Mouse (Mus musculus) MEL (cell line): ENCODE data around the gene Hoxc4. TPM values are rescaled to one million over a fixed set of nuclear protein-coding genes. Genes with fewer than 3 reads are reported as not detected.

Experiments
- DNase-seq: peaks from one replicate; pipeline ENCODE4 v3.0.0; 2011; ENCODE audit warnings: low read depth, low spot score
- H3K27ac ChIP-seq: 2 replicates; pipeline ENCODE4 v1.5.1; 2012; ENCODE audit warnings: low read depth, mild to moderate bottlenecking, control low read depth, low read length, moderate library complexity; ENCODE audit not compliant: control insufficient read depth
- H3K27me3 ChIP-seq, 2 experiments: fragments of 150-350 bp in 1 of 2; sonication (generic) in 1 of 2; 2 replicates each; pipeline ENCODE4 v1.6.1; 2012; ENCODE audit warnings: low read length in 2 of 2, mild to moderate bottlenecking in 2 of 2, improper control_type of control experiment in 1 of 2, moderate library complexity in 1 of 2; ENCODE audit not compliant: insufficient read depth in 2 of 2, control insufficient read depth in 1 of 2
- H3K36me3 ChIP-seq, 2 experiments: 2 replicates each; pipeline ENCODE4 v1.6.1; 2012 to 2014; ENCODE audit warnings: low read length in 2 of 2, improper control_type of control experiment in 1 of 2, inconsistent platforms in 1 of 2, mild to moderate bottlenecking in 1 of 2; ENCODE audit not compliant: insufficient read depth in 2 of 2, control insufficient read depth in 1 of 2
- H3K4me1 ChIP-seq, 2 experiments: fragments of 150-350 bp in 1 of 2; sonication (generic) in 1 of 2; 2 replicates each; pipeline ENCODE4 v1.6.1; 2012; ENCODE audit warnings: low read length in 2 of 2, improper control_type of control experiment in 1 of 2, mild to moderate bottlenecking in 1 of 2; ENCODE audit not compliant: insufficient read depth in 2 of 2, control insufficient read depth in 1 of 2
- H3K4me3 ChIP-seq, 2 experiments: fragments of 150-350 bp in 1 of 2; sonication (generic) in 1 of 2; 2 replicates each; pipeline ENCODE4 v1.5.1; 2012; ENCODE audit warnings: low read depth in 2 of 2, low read length in 2 of 2, mild to moderate bottlenecking in 2 of 2, moderate library complexity in 2 of 2, control low read depth in 1 of 2, improper control_type of control experiment in 1 of 2; ENCODE audit not compliant: control insufficient read depth in 1 of 2, insufficient read depth in 1 of 2
- H3K79me2 ChIP-seq: 2 replicates; pipeline ENCODE4 v1.6.1; 2012; ENCODE audit warnings: mild to moderate bottlenecking, low read length, moderate library complexity; ENCODE audit not compliant: control insufficient read depth, poor library complexity, insufficient read depth
- H3K9ac ChIP-seq: 2 replicates; pipeline ENCODE4 v1.6.1; 2012; ENCODE audit warnings: low read depth, mild to moderate bottlenecking, control low read depth, low read length, moderate library complexity; ENCODE audit not compliant: control insufficient read depth, poor library complexity, severe bottlenecking
- H3K9me3 ChIP-seq: fragments of 150-350 bp; sonication (generic); replicated peaks from 2 replicates; pipeline ENCODE4 v1.6.1; 2012; ENCODE audit warnings: mild to moderate bottlenecking, low read length, improper control_type of control experiment, moderate library complexity; ENCODE audit not compliant: insufficient read depth
- CHD1 ChIP-seq: IDR thresholded peaks from 2 replicates; pipeline ENCODE4 v1.6.1; 2012; ENCODE audit warnings: low read depth, mild to moderate bottlenecking, inconsistent platforms, low read length, improper control_type of control experiment
- CHD2 ChIP-seq: IDR thresholded peaks from 2 replicates; pipeline ENCODE4 v1.6.1; 2011; ENCODE audit warnings: low read length, improper control_type of control experiment
- CTCF ChIP-seq, 3 experiments: IDR thresholded peaks in 2 of 3; conservative IDR thresholded peaks in 1 of 3; 2 replicates each; pipeline ENCODE4 v1.5.1; 2011 to 2012; ENCODE audit warnings: low read length in 3 of 3, low read depth in 2 of 3, mild to moderate bottlenecking in 2 of 3, improper control_type of control experiment in 1 of 3, inconsistent platforms in 1 of 3, mixed read lengths in 1 of 3, moderate library complexity in 1 of 3; ENCODE audit not compliant: control insufficient read depth in 1 of 3, insufficient read depth in 1 of 3, poor library complexity in 1 of 3, severe bottlenecking in 1 of 3
- E2F4 ChIP-seq: IDR thresholded peaks from 2 replicates; pipeline ENCODE4 v1.6.1; 2011; ENCODE audit warnings: low read depth, low read length, improper control_type of control experiment, borderline replicate concordance
- HCFC1 ChIP-seq: IDR thresholded peaks from 2 replicates; pipeline ENCODE4 v1.6.1; 2012; ENCODE audit warnings: low read depth, mild to moderate bottlenecking, inconsistent platforms, low read length, improper control_type of control experiment, moderate library complexity
- MAFK ChIP-seq: IDR thresholded peaks from 2 replicates; pipeline ENCODE4 v1.6.1; 2011; ENCODE audit warnings: low read depth, mild to moderate bottlenecking, low read length, improper control_type of control experiment, borderline replicate concordance
- MAZ ChIP-seq: IDR thresholded peaks from 2 replicates; pipeline ENCODE4 v1.6.1; 2012; ENCODE audit warnings: low read depth, mild to moderate bottlenecking, inconsistent platforms, low read length, improper control_type of control experiment
- MEF2A ChIP-seq: IDR thresholded peaks from 2 replicates; pipeline ENCODE4 v1.6.1; 2014; ENCODE audit warnings: low read depth, mild to moderate bottlenecking, inconsistent platforms, low read length, improper control_type of control experiment; ENCODE audit not compliant: poor library complexity, insufficient replicate concordance, severe bottlenecking; ENCODE audit errors: extremely low read depth
- MYB ChIP-seq: IDR thresholded peaks from 2 replicates; pipeline ENCODE4 v1.6.1; 2011; ENCODE audit warnings: mild to moderate bottlenecking, low read depth, low read length, improper control_type of control experiment
- POLR2A ChIP-seq, 2 experiments: IDR thresholded peaks; 2 replicates each; pipeline ENCODE4 v1.6.1; 2011 to 2012; ENCODE audit warnings: low read length in 2 of 2, mild to moderate bottlenecking in 2 of 2, control low read depth in 1 of 2, improper control_type of control experiment in 1 of 2, low read depth in 1 of 2, moderate library complexity in 1 of 2; ENCODE audit not compliant: control insufficient read depth in 1 of 2, insufficient read depth in 1 of 2, poor library complexity in 1 of 2
- POLR2AphosphoS2 ChIP-seq: IDR thresholded peaks from 2 replicates; pipeline ENCODE4 v1.6.1; 2011; ENCODE audit warnings: low read length, improper control_type of control experiment
- POLR2AphosphoS5 ChIP-seq: IDR thresholded peaks from 2 replicates; pipeline ENCODE4 v1.6.1; 2012; ENCODE audit warnings: low read depth, borderline replicate concordance, mild to moderate bottlenecking, inconsistent platforms, low read length, moderate library complexity, mixed read lengths
- RAD21 ChIP-seq: IDR thresholded peaks from 2 replicates; pipeline ENCODE4 v1.6.1; 2011; ENCODE audit warnings: mild to moderate bottlenecking, low read depth, low read length, improper control_type of control experiment
- SIN3A ChIP-seq: IDR thresholded peaks from 2 replicates; pipeline ENCODE4 v1.6.1; 2012; ENCODE audit warnings: low read length, improper control_type of control experiment, inconsistent platforms
- SMC3 ChIP-seq: IDR thresholded peaks from 2 replicates; pipeline ENCODE4 v1.6.1; 2011; ENCODE audit warnings: low read depth, low read length, improper control_type of control experiment
- TBP ChIP-seq: IDR thresholded peaks from 2 replicates; pipeline ENCODE4 v1.8.0; 2011; ENCODE audit warnings: low read depth, low read length, improper control_type of control experiment
- TCF12 ChIP-seq: IDR thresholded peaks from 2 replicates; pipeline ENCODE4 v1.6.1; 2014; ENCODE audit warnings: low read depth, mild to moderate bottlenecking, inconsistent platforms, low read length, improper control_type of control experiment, moderate library complexity
- USF1 ChIP-seq: IDR thresholded peaks from 2 replicates; pipeline ENCODE4 v1.6.1; 2014; ENCODE audit warnings: low read depth, mild to moderate bottlenecking, inconsistent platforms, low read length, improper control_type of control experiment, moderate library complexity
- USF2 ChIP-seq, 2 experiments: IDR thresholded peaks; 2 replicates each; pipeline ENCODE4 v1.6.1; 2011 to 2012; ENCODE audit warnings: improper control_type of control experiment in 2 of 2, low read length in 2 of 2, borderline replicate concordance in 1 of 2, inconsistent platforms in 1 of 2, low read depth in 1 of 2, mild to moderate bottlenecking in 1 of 2; ENCODE audit not compliant: insufficient read depth in 1 of 2
- ZC3H11A ChIP-seq: IDR thresholded peaks from 2 replicates; pipeline ENCODE4 v1.6.1; 2012; ENCODE audit warnings: low read depth, mild to moderate bottlenecking, inconsistent platforms, low read length, improper control_type of control experiment
- ZMIZ1 ChIP-seq: IDR thresholded peaks from 2 replicates; pipeline ENCODE4 v1.6.1; 2012; ENCODE audit warnings: low read depth, mild to moderate bottlenecking, inconsistent platforms, low read length, improper control_type of control experiment, moderate library complexity
- ZNF384 ChIP-seq: IDR thresholded peaks from 2 replicates; pipeline ENCODE4 v1.6.1; 2012; ENCODE audit warnings: low read depth, mild to moderate bottlenecking, inconsistent platforms, low read length, improper control_type of control experiment
- polyA plus RNA-seq, 2 experiments: library from polyadenylated mRNA; stranded (reverse) in 1 of 2; unstranded in 1 of 2; fragments of >175 nt in 1 of 2; fragments of >200 nt in 1 of 2; gene quantifications; 2 replicates each; pipeline versions ENCODE4 v1.2.1 to v1.2.4; 2012; ENCODE audit warnings: low replicate concordance in 2 of 2, low read depth in 1 of 2; ENCODE audit not compliant: insufficient read length in 2 of 2, insufficient read depth in 1 of 2, missing spikeins in 1 of 2
- total RNA-seq: library from RNA; depleted of rRNA; stranded (reverse); fragments of 300-350 nt; gene quantifications from 2 replicates; pipeline ENCODE4 v1.2.3, GENCODE M21; 2012

The Hoxc4 gene
- total and polyA plus RNA-seq, 3 experiments = 2.6 to 9.4 TPM; not detected in 1

DNA sequence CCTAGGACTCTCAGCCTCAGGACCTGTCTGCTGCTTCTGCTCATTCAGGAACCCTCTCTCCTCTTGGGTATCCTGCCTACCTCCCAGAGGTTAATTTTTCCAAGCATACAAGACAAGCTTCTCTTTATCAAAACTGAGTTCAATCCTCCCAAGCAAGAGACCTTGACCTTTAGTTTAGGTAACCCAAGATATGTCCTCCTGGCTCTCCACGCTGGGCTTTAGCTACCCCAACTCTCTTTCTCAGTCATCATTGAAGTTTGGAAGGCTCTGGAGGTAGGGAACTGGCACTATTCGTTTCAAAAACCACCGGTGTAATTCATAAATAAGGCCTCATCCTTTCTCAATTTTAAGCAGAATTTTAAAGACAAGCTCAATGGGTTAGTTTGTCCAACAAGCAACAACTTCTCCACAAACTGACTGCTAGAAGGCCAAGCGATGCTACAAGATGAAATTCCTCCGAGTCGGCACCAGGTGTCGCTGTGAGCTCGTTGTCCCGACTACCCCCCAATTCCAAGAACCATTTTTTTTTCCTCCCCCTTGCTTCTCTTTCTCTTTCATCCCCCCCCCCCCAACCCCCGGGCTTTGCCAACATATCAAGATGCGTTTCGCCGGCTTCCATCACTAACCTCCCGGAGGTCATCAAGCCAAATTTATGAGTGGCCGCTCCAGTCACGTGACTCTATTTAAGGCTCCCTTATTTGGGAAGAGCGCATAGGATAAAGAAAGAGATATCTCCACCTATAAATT, 5.3 kb upstream of the Hoxc4 start:
- H3K79me2 ChIP-seq = peaks cover 8% of the 10 kb centered on the region; the same call in 1 of the 2 replicates
- TF ChIP-seq ZC3H11A = peak; percentile 96
- no peak for TF ChIP-seq CHD1
- no peak for TF ChIP-seq ZMIZ1
- no peak for TF ChIP-seq MYB
- TF ChIP-seq SIN3A = peak; percentile 34; the same call in 1 of the 2 replicates
- no peak for TF ChIP-seq CHD2
- TF ChIP-seq POLR2A (IDR thresholded peaks at IDR 0.05; ENCODE audit: control insufficient read depth in 1 of 2, insufficient read depth in 1 of 2, low read depth in 1 of 2, low read length in 2 of 2, poor library complexity in 1 of 2) = 0 out of 4 replicates have a peak, but pooled peaks of 1 of the 2 experiments have one; percentile 24
- TF ChIP-seq USF1 = peak; percentile 72
- 0 out of 4 replicates have a peak, but pooled peaks of 1 of the 2 experiments have one; percentile 23 for TF ChIP-seq USF2 (IDR thresholded peaks at IDR 0.05; ENCODE audit: borderline replicate concordance in 1 of 2, insufficient read depth in 1 of 2, low read depth in 1 of 2, low read length in 2 of 2)
- TF ChIP-seq TBP = no peak
- peak; percentile 92 for TF ChIP-seq ZNF384
- TF ChIP-seq HCFC1 = no peak
- peak; percentile 96 for TF ChIP-seq SMC3
- peak; percentile 90 for TF ChIP-seq RAD21
- TF ChIP-seq CTCF (IDR thresholded peaks at IDR 0.05 in 2 of 3, conservative IDR thresholded peaks at IDR 0.05 in 1 of 3; ENCODE audit: control insufficient read depth in 1 of 3, insufficient read depth in 1 of 3, low read depth in 2 of 3, low read length in 3 of 3, poor library complexity in 1 of 3, severe bottlenecking in 1 of 3) = peak; percentile 88 to 93 (median 91)
- no peaks in the 10 kb centered on the region for H3K36me3 ChIP-seq
- no peaks in the 10 kb centered on the region for H3K27me3 ChIP-seq
- no peak overlapping the region for H3K27ac ChIP-seq
- H3K4me1 ChIP-seq = peaks cover 0 to 8% of the 10 kb centered on the region in 2 experiments; a peak in 1 of 4 replicates
- H3K9me3 ChIP-seq = no peaks in the 10 kb centered on the region
- DNase-seq = peak; percentile 84
- H3K9ac ChIP-seq = no peak overlapping the region
- H3K4me3 ChIP-seq = no peak overlapping the region

- no peak overlapping the region for H3K27ac ChIP-seq
- no peak for DNase-seq
- no peaks in the 10 kb centered on the region for H3K9me3 ChIP-seq
- no peak overlapping the region for H3K4me3 ChIP-seq
- peaks cover 0 to 6% of the 10 kb centered on the region in 2 experiments; a peak in 1 of 4 replicates for H3K4me1 ChIP-seq
- TF ChIP-seq MEF2A (no peak), MYB (no peak), E2F4 (no peak), MAZ (no peak), TCF12 (no peak), CHD2 (no peak), TBP (no peak), POLR2AphosphoS2 (no peak), RAD21 (no peak), POLR2AphosphoS5 (no peak), MAFK (no peak)
- no peaks in the 10 kb centered on the region for H3K27me3 ChIP-seq
- H3K36me3 ChIP-seq = no peaks in the 10 kb centered on the region
- no peak overlapping the region for H3K9ac ChIP-seq
- H3K79me2 ChIP-seq = peaks cover 8% of the 10 kb centered on the region; the same call in 1 of the 2 replicates
These were observed 4.3 kb upstream of the Hoxc4 start for GRCm38 (mm10) chr15:103014166-103015008.
